Mouse (Mus musculus): ENCODE results near the gene Cemip.

GRCm38 (mm10) chr7:84032831-84033230 lies 53.5 kb downstream of the Cemip start:
- TF ChIP-seq POLR2A (IDR thresholded peaks at IDR 0.05; ENCODE audit: borderline replicate concordance, extremely low read depth, insufficient read depth, insufficient read length, poor library complexity, severe bottlenecking) (no peak), CTCF (IDR thresholded peaks at IDR 0.05; ENCODE audit: borderline replicate concordance, extremely low read depth, insufficient read depth, insufficient read length) (no peak)
